ENCODE assay signal across 10 mouse cellular contexts in genomic region chr15:98788972-98789660, GRCm38 (mm10). TPM values are rescaled to one million over a fixed set of nuclear protein-coding genes. Genes with fewer than 3 reads are reported as not detected.
DNase-seq lines count a peak whose midpoint lies in the region; ATAC-seq lines count a peak whose summit lies in the region.
"Had no signal": no experiment of that assay in that cellular context is flagged by ENCODE, and none has a peak within 500 bp of the region (broad histone marks: within the 10 kb centered on the region; RNA-seq: fewer than 3 reads in every experiment).

No protein-coding gene starts in this region.

- no peaks in the 10 kb centered on the region for H3K36me3 ChIP-seq in kidney, embryonic 16.5 days (ENCODE audit: insufficient read depth, low read length)

- WGBS in kidney, embryonic 16.5 days, result 6% methylated on average over 24 of the region's 24 CpGs

- 0 out of 2 replicates have a peak overlapping the region, but pooled peaks have one; percentile 11 for H3K4me2 ChIP-seq in kidney, embryonic 16.5 days (replicated peaks; ENCODE audit: low read depth, low read length)

- H3K27ac ChIP-seq in kidney, embryonic 16.5 days (ENCODE audit: low read length), result no peak overlapping the region

- H3K4me1 ChIP-seq in kidney, embryonic 16.5 days (ENCODE audit: insufficient read depth, low read length), result peaks cover 29% of the 10 kb centered on the region

- DNase-seq in kidney, adult 8-10 months, result no peak
- peak; percentile 67 for DNase-seq in adipocyte (ENCODE audit: low spot score)
- no peak for DNase-seq in left cerebral cortex, postnatal 4 days
- no peak for DNase-seq in ovary, postnatal 10 days (ENCODE audit: low spot score)
- DNase-seq in thymus, postnatal 36 days, result no peak

- no peak overlapping the region for H3K9ac ChIP-seq in kidney, embryonic 16.5 days (replicated peaks; ENCODE audit: low read length)

- intact Hi-C loops in left cerebral cortex, postnatal 4 days (cut with DNase I), result no loop called here

- no peak for ATAC-seq in kidney, embryonic 16.5 days (ENCODE audit: low FRiP score, low TSS enrichment)
- peak; percentile 59 for ATAC-seq in granulocyte monocyte progenitor cell, adult 5-6 weeks (replicated peaks; ENCODE audit: poor library complexity, severe bottlenecking)
- ATAC-seq in megakaryocyte, adult 5-6 weeks (ENCODE audit: poor library complexity, severe bottlenecking), result peak; percentile 30

- peaks cover 77% of the 10 kb centered on the region for H3K27me3 ChIP-seq in kidney, embryonic 16.5 days (ENCODE audit: insufficient read depth, low read length)

- H3K9me3 ChIP-seq in kidney, embryonic 16.5 days (ENCODE audit: low read length), result no peaks in the 10 kb centered on the region

- H3K4me3 ChIP-seq in kidney, embryonic 16.5 days (ENCODE audit: low read length), result no peak overlapping the region

RNA-seq across cellular contexts. Expression of gene Wnt1, which starts 0.5 kb away (rescaled TPM):
- not detected in 2 replicates for polyA plus RNA-seq in kidney, embryonic 16.5 days (2015; fragmentation: Nextera tagmentation; extraction: Ambion mirVana)
- total RNA-seq in granulocyte monocyte progenitor cell, adult 5-6 weeks (2014; fragmentation: Nextera tagmentation), result not detected in 2 replicates
- total RNA-seq in granulocyte monocyte progenitor cell, adult 5-6 weeks (2017), result not detected in 2 replicates
- total RNA-seq in megakaryocyte, adult 5-6 weeks (2015), result not detected in 2 replicates
- not detected in 2 replicates for total RNA-seq in megakaryocyte, adult 5-6 weeks (2017)
- not detected for total RNA-seq in left cerebral cortex, postnatal 4 days (2021)
- total RNA-seq: heart, postnatal 10 days had no signal
- polyA plus RNA-seq: liver, embryonic 16.5 days had no signal

RNA-seq across cellular contexts. Expression of gene Wnt10b, which starts 11.2 kb away (rescaled TPM):
- polyA plus RNA-seq in kidney, embryonic 16.5 days (2015; fragmentation: Nextera tagmentation; extraction: Ambion mirVana), result 0.17 TPM in 1 of 2 replicates, not detected in the other
- 0.47 TPM in 1 of 2 replicates, not detected in the other for total RNA-seq in granulocyte monocyte progenitor cell, adult 5-6 weeks (2014; fragmentation: Nextera tagmentation)
- total RNA-seq in granulocyte monocyte progenitor cell, adult 5-6 weeks (2017), result 0.26 TPM in 1 of 2 replicates, not detected in the other
- total RNA-seq in megakaryocyte, adult 5-6 weeks (2015), result 0.04 and 0.34 TPM in 2 replicates
- not detected in 2 replicates for total RNA-seq in megakaryocyte, adult 5-6 weeks (2017)
- under 1 TPM; 0.36 to 0.40 TPM for total RNA-seq in left cerebral cortex, postnatal 4 days (2021)
- polyA plus RNA-seq: liver, embryonic 16.5 days had no signal

RNA-seq across cellular contexts. Expression of gene Ddn, which starts 20.2 kb away (rescaled TPM):
- polyA plus RNA-seq in kidney, embryonic 16.5 days (2015; fragmentation: Nextera tagmentation; extraction: Ambion mirVana), result 2.6 and 3.3 TPM in 2 replicates
- not detected in 2 replicates for total RNA-seq in granulocyte monocyte progenitor cell, adult 5-6 weeks (2014; fragmentation: Nextera tagmentation)
- not detected in 2 replicates for total RNA-seq in granulocyte monocyte progenitor cell, adult 5-6 weeks (2017)
- total RNA-seq in megakaryocyte, adult 5-6 weeks (2015), result not detected in 2 replicates
- 0.15 and 0.16 TPM in 2 replicates for total RNA-seq in megakaryocyte, adult 5-6 weeks (2017)
- 100 to 1,000 TPM; 113 to 118 TPM for total RNA-seq in left cerebral cortex, postnatal 4 days (2021)
- polyA plus RNA-seq: liver, embryonic 16.5 days had no signal

RNA-seq across cellular contexts. Expression of gene Arf3, which starts 26.1 kb away (rescaled TPM):
- 56.3 and 59.5 TPM in 2 replicates for polyA plus RNA-seq in kidney, embryonic 16.5 days (2015; fragmentation: Nextera tagmentation; extraction: Ambion mirVana)
- total RNA-seq in granulocyte monocyte progenitor cell, adult 5-6 weeks (2014; fragmentation: Nextera tagmentation), result 39.0 and 41.4 TPM in 2 replicates
- total RNA-seq in granulocyte monocyte progenitor cell, adult 5-6 weeks (2017), result 29.9 and 32.7 TPM in 2 replicates
- total RNA-seq in megakaryocyte, adult 5-6 weeks (2015), result 28.3 and 35.9 TPM in 2 replicates
- 33.8 and 37.8 TPM in 2 replicates for total RNA-seq in megakaryocyte, adult 5-6 weeks (2017)
- total RNA-seq in left cerebral cortex, postnatal 4 days (2021), result 100 to 1,000 TPM; 318 to 348 TPM

RNA-seq across cellular contexts. Expression of gene Prkag1, which starts 42.2 kb away (rescaled TPM):
- 103 and 119 TPM in 2 replicates for polyA plus RNA-seq in kidney, embryonic 16.5 days (2015; fragmentation: Nextera tagmentation; extraction: Ambion mirVana)
- 34.2 and 63.8 TPM in 2 replicates for total RNA-seq in granulocyte monocyte progenitor cell, adult 5-6 weeks (2014; fragmentation: Nextera tagmentation)
- 85.0 and 110 TPM in 2 replicates for total RNA-seq in granulocyte monocyte progenitor cell, adult 5-6 weeks (2017)
- total RNA-seq in megakaryocyte, adult 5-6 weeks (2015), result 60.5 TPM in 2 replicates
- total RNA-seq in megakaryocyte, adult 5-6 weeks (2017), result 99.7 and 126 TPM in 2 replicates
- total RNA-seq in left cerebral cortex, postnatal 4 days (2021), result 10 to 100 TPM; 35.0 to 38.1 TPM

Comparison
In these comparisons a context has a peak if more than half of its experiments do, and no peak if none do; other contexts are left out.
1. RNA of gene Ddn, which starts 20.2 kb away (total RNA-seq): 113 to 118 TPM in left cerebral cortex, postnatal 4 days; 0.15 to 0.16 TPM in megakaryocyte, adult 5-6 weeks and not detected in granulocyte monocyte progenitor cell, adult 5-6 weeks; every median in the first group is over 10 times any median in the second.